Mouse (Mus musculus) kidney, embryonic 15.5 days (tissue): ENCODE measurements at regions not wholly inside any gene's neighbourhood (a gene's known extent, or its start where the extent isn't known, plus 50 kb on each side); places are given as distances from the start of the nearest gene placed in this dataset.
A peak's percentile ranks its signal among the peaks of the same experiment; 100 is the strongest.

Experiments
- ATAC-seq: fragments of 200-750 bp; cut with Nextera tagmentation; replicated peaks from 2 replicates; pipeline ENCODE4 v1.8.0; 2017; ENCODE audit warnings: moderate TSS enrichment; ENCODE audit not compliant: low FRiP score
- H3K27ac ChIP-seq: fragments of 300-500 bp; sonication (generic); 2 replicates; pipeline ENCODE4 v1.5.1; 2015; ENCODE audit warnings: mild to moderate bottlenecking, inconsistent platforms
- H3K27me3 ChIP-seq: fragments of 300-500 bp; sonication (generic); 2 replicates; pipeline ENCODE4 v1.6.1; 2015; ENCODE audit warnings: inconsistent platforms
- H3K36me3 ChIP-seq: fragments of 300-500 bp; sonication (generic); 2 replicates; pipeline ENCODE4 v1.6.1; 2015; ENCODE audit warnings: inconsistent platforms
- H3K4me1 ChIP-seq: fragments of 300-500 bp; sonication (generic); 2 replicates; pipeline ENCODE4 v1.6.1; 2015; ENCODE audit warnings: inconsistent platforms
- H3K4me2 ChIP-seq: fragments of 300-500 bp; sonication (generic); 2 replicates; pipeline ENCODE4 v1.6.1; 2015; ENCODE audit warnings: moderate library complexity, mild to moderate bottlenecking, inconsistent platforms
- H3K4me3 ChIP-seq: fragments of 300-500 bp; sonication (generic); replicated peaks from 2 replicates; pipeline ENCODE4 v1.5.1; 2015; ENCODE audit warnings: mild to moderate bottlenecking, inconsistent platforms
- H3K9ac ChIP-seq: fragments of 300-500 bp; sonication (generic); 2 replicates; pipeline ENCODE4 v1.6.1; 2015; ENCODE audit warnings: mild to moderate bottlenecking, inconsistent platforms
- H3K9me3 ChIP-seq: fragments of 300-500 bp; sonication (generic); replicated peaks from 2 replicates; pipeline ENCODE4 v1.6.1; 2016; ENCODE audit warnings: inconsistent platforms
- WGBS: fragments of 180-500 bp; shearing (Covaris S2); methylation state at CpG from one replicate; pipeline ENCODE4 v1.1.7; 2015; ENCODE audit warnings: mixed read lengths; 5-methylcytosine and 5-hydroxymethylcytosine counted together

DNA sequence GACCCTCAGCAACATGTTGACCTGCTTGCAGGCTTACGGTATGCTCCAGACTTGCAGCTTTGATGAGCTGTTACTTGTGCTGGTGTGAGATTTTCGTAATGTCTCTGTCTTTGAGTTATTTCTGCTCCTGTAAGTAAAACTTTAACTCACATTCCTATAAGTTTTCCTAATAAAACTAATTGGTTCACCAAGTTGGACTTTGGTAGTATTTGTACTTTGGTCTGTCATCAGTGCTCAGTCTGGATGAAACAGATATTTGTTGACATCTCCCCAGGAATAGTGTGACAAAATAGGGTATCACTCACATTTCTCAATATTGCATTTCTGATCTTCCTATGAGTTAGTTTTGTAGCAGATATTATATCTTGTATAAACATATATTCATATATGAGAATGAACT, 313.3 kb downstream of the Zfp619 start:
- Histone ChIP-seq H3K9ac (no peak overlapping the region), H3K36me3 (no peaks in the 10 kb centered on the region), H3K4me3 (no peak overlapping the region), H3K9me3 (no peaks in the 10 kb centered on the region), H3K27me3 (no peaks in the 10 kb centered on the region), H3K4me1 (no peaks in the 10 kb centered on the region), H3K27ac (no peak overlapping the region), H3K4me2 (no peak overlapping the region)
- WGBS, result 81% methylated on average over 2 of the region's 2 CpGs
- ATAC-seq, result no peak

- Histone ChIP-seq H3K4me1 (no peaks in the 10 kb centered on the region), H3K36me3 (no peaks in the 10 kb centered on the region)
- 76% methylated on average over 3 of the region's 3 CpGs for WGBS
Measured at GRCm38 (mm10) chr7:39841988-39842387, 324.4 kb downstream of the Zfp619 start.

GRCm38 (mm10) chr7:39847914-39848782, 330.6 kb downstream of the Zfp619 start:
- no peaks in the 10 kb centered on the region for H3K27me3 ChIP-seq
- no peaks in the 10 kb centered on the region for H3K9me3 ChIP-seq
- 42% methylated on average over 7 of the region's 7 CpGs for WGBS
- H3K36me3 ChIP-seq, result no peaks in the 10 kb centered on the region
- H3K4me1 ChIP-seq, result no peaks in the 10 kb centered on the region
- no peak overlapping the region for H3K27ac ChIP-seq
- ATAC-seq, result 0 out of 2 replicates have a peak, but pooled peaks have one; percentile 60
- H3K4me3 ChIP-seq, result no peak overlapping the region
- no peak overlapping the region for H3K4me2 ChIP-seq
- H3K9ac ChIP-seq, result no peak overlapping the region

More at GRCm38 (mm10) chr7:39841988-39842387, 324.4 kb downstream of the Zfp619 start:
- ATAC-seq, result no peak
- Histone ChIP-seq H3K9me3 (no peaks in the 10 kb centered on the region), H3K27me3 (no peaks in the 10 kb centered on the region), H3K9ac (no peak overlapping the region), H3K27ac (no peak overlapping the region), H3K4me3 (no peak overlapping the region), H3K4me2 (no peak overlapping the region)

- H3K4me3 ChIP-seq, result no peak overlapping the region
- H3K4me1 ChIP-seq, result no peaks in the 10 kb centered on the region
- no peaks in the 10 kb centered on the region for H3K36me3 ChIP-seq
- H3K27ac ChIP-seq, result no peak overlapping the region
- 94% methylated on average over 2 of the region's 2 CpGs for WGBS
- H3K4me2 ChIP-seq, result no peak overlapping the region
- no peak for ATAC-seq
- H3K9me3 ChIP-seq, result no peaks in the 10 kb centered on the region
- no peak overlapping the region for H3K9ac ChIP-seq
- H3K27me3 ChIP-seq, result no peaks in the 10 kb centered on the region
Measured at GRCm38 (mm10) chr7:39857301-39857700, 339.7 kb downstream of the Zfp619 start.

- no peaks in the 10 kb centered on the region for H3K36me3 ChIP-seq
- no peak for ATAC-seq
- H3K4me3 ChIP-seq, result no peak overlapping the region
- no peak overlapping the region for H3K27ac ChIP-seq
- no peaks in the 10 kb centered on the region for H3K9me3 ChIP-seq
- H3K4me1 ChIP-seq, result 0 out of 2 replicates have a peak, but pooled peaks cover 2% of the 10 kb centered on the region
- no peak overlapping the region for H3K9ac ChIP-seq
- WGBS, result 63% methylated on average over 4 of the region's 4 CpGs
- no peak overlapping the region for H3K4me2 ChIP-seq
- H3K27me3 ChIP-seq, result no peaks in the 10 kb centered on the region
Measured at GRCm38 (mm10) chr7:39862835-39863234, 345.3 kb downstream of the Zfp619 start.

- no peak overlapping the region for H3K4me3 ChIP-seq
- no peaks in the 10 kb centered on the region for H3K9me3 ChIP-seq
- ATAC-seq, result no peak
- no peak overlapping the region for H3K27ac ChIP-seq
- no peaks in the 10 kb centered on the region for H3K36me3 ChIP-seq
- no peaks in the 10 kb centered on the region for H3K27me3 ChIP-seq
- 89% methylated on average over 3 of the region's 3 CpGs for WGBS
- H3K4me1 ChIP-seq, result 0 out of 2 replicates have a peak, but pooled peaks cover 2% of the 10 kb centered on the region
- no peak overlapping the region for H3K9ac ChIP-seq
- H3K4me2 ChIP-seq, result no peak overlapping the region
Measured at GRCm38 (mm10) chr7:39864130-39864529, 346.6 kb downstream of the Zfp619 start.

- WGBS, result 75% methylated on average over 3 of the region's 3 CpGs
Measured at GRCm38 (mm10) chr7:39864781-39865180, 347.2 kb downstream of the Zfp619 start.

DNA sequence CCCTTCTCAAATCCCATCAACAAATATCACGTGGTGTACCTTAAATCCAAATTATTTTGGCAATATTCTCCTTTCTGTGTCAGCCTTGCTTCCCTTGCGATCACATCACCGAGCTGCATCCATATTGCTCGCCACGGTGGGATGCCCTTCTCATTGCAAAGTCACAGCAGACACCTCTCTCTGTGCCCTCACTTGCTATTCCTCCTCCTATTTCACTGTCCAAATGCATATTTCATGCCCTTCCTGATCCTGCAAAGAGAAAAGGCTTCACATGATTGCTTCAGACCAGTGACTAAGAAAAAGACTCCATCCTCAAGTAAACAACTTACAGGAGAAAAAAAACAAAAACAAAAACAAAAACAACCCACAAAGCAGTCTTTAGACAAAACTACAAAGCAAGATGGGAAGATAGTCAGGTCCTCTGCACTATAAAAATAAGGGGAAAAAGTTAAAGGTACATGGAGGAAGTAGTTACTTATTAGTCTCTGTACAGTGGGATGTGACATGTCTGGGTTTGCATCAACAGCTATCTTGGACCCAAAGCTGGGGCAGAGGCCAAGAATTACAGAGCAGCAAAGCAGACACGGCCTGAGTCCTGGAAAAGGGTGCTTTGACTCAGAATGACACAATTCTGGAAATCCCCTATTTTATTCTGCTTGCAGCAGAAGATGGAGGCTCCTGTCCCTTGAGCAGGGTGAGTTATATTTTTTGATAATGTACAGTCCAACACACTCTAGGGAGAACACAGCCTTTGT, 349.3 kb downstream of the Zfp619 start:
- no peak overlapping the region for H3K27ac ChIP-seq
- WGBS, result 73% methylated on average over 6 of the region's 6 CpGs

More at GRCm38 (mm10) chr7:39864781-39865180, 347.2 kb downstream of the Zfp619 start:
- H3K9me3 ChIP-seq, result no peaks in the 10 kb centered on the region
- no peaks in the 10 kb centered on the region for H3K36me3 ChIP-seq
- H3K27ac ChIP-seq, result no peak overlapping the region
- H3K4me2 ChIP-seq, result no peak overlapping the region
- H3K4me1 ChIP-seq, result 0 out of 2 replicates have a peak, but pooled peaks cover 2% of the 10 kb centered on the region
- H3K9ac ChIP-seq, result no peak overlapping the region
- H3K27me3 ChIP-seq, result no peaks in the 10 kb centered on the region
- no peak for ATAC-seq
- no peak overlapping the region for H3K4me3 ChIP-seq

GRCm38 (mm10) chr7:39867451-39867850, 349.9 kb downstream of the Zfp619 start:
- no peaks in the 10 kb centered on the region for H3K27me3 ChIP-seq
- no peak overlapping the region for H3K27ac ChIP-seq
- H3K9ac ChIP-seq, result no peak overlapping the region
- H3K4me3 ChIP-seq, result no peak overlapping the region
- H3K36me3 ChIP-seq, result no peaks in the 10 kb centered on the region
- 53% methylated on average over 3 of the region's 3 CpGs for WGBS
- H3K9me3 ChIP-seq, result no peaks in the 10 kb centered on the region
- 0 out of 2 replicates have a peak, but pooled peaks cover under 1% of the 10 kb centered on the region for H3K4me1 ChIP-seq
- no peak overlapping the region for H3K4me2 ChIP-seq
- no peak for ATAC-seq

More for the DNA sequence above, 349.3 kb downstream of the Zfp619 start:
- H3K9me3 ChIP-seq, result no peaks in the 10 kb centered on the region
- H3K4me3 ChIP-seq, result no peak overlapping the region
- no peaks in the 10 kb centered on the region for H3K27me3 ChIP-seq
- no peak overlapping the region for H3K4me2 ChIP-seq
- ATAC-seq, result no peak
- no peaks in the 10 kb centered on the region for H3K36me3 ChIP-seq
- no peak overlapping the region for H3K9ac ChIP-seq
- H3K4me1 ChIP-seq, result 0 out of 2 replicates have a peak, but pooled peaks cover 2% of the 10 kb centered on the region

DNA sequence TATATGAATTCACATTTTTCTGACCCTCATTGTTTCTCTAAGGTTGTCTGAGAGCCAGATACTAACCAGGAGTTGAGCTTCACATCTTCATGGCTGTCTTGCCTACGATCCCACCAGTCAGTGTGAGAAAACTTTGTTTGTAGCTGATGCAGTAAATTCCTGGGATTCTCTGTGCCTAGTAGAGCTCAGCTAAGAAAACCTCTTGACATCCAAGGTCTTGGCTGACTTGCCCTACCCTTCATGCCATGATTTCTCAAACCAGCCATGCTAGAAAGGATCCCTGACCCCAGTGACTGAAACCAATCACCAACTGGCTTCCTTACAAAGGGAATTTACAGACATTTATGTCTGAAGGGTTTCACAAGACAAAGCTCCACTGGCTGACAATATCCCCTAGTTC, 364.5 kb downstream of the Zfp619 start:
- ATAC-seq, result peak; percentile 84
- H3K36me3 ChIP-seq, result no peaks in the 10 kb centered on the region
- no peak overlapping the region for H3K4me3 ChIP-seq
- no peaks in the 10 kb centered on the region for H3K9me3 ChIP-seq
- peak overlapping the region; percentile 54; the same call in 1 of the 2 replicates for H3K27ac ChIP-seq
- H3K4me1 ChIP-seq, result 0 out of 2 replicates have a peak, but pooled peaks cover 3% of the 10 kb centered on the region
- 43% methylated on average over 1 of the region's 1 CpGs for WGBS
- no peaks in the 10 kb centered on the region for H3K27me3 ChIP-seq
- H3K9ac ChIP-seq, result no peak overlapping the region
- H3K4me2 ChIP-seq, result no peak overlapping the region

DNA sequence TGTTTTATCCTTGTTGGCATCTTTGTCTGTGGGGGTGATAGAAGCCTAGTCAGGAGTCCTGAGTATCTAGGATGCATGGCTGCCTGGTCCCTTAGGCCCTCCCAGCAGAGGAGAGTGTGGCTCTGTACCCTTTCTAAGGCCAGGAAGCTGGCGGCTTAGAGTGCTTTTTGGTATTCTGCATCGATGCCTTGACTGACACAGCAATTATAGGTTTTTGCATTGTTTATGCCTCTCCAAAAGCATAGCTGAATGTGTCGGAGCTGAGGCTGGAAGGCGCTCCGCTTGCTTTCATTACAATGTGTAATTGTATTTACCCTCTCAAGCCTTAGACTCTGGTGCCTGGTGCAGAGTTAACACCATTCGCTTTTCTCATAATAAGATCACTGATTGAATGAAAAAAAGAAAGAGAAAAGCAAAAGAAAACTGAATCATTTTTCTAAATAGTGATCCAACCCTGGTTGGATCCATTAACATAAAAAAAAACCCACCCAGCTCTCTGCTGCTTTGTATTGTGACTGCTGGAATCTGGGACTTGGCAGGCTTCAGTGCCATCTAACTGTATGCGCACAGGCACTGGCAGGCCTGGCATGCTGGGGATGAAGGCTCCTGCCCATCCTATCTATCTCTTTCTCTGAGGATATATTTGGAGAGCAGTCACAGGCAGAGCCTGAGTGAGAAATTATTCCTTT, 376.8 kb downstream of the Zfp619 start:
- WGBS, result 87% methylated on average over 7 of the region's 7 CpGs
- no peaks in the 10 kb centered on the region for H3K27me3 ChIP-seq
- no peak overlapping the region for H3K9ac ChIP-seq
- no peak overlapping the region for H3K27ac ChIP-seq
- H3K4me2 ChIP-seq, result no peak overlapping the region
- no peak for ATAC-seq
- H3K36me3 ChIP-seq, result no peaks in the 10 kb centered on the region
- no peaks in the 10 kb centered on the region; the same call in 1 of the 2 replicates for H3K9me3 ChIP-seq
- H3K4me1 ChIP-seq, result no peaks in the 10 kb centered on the region
- no peak overlapping the region for H3K4me3 ChIP-seq
